Mouse (Mus musculus) layer of hippocampus, adult 9-11 months (tissue): ENCODE results near the gene Ace2.
A peak's percentile ranks its signal among the peaks of the same experiment; 100 is the strongest.

Source experiments
- DNase-seq: peaks from one replicate; pipeline ENCODE4 v3.0.0; 2022

Gene Ace2

DNA sequence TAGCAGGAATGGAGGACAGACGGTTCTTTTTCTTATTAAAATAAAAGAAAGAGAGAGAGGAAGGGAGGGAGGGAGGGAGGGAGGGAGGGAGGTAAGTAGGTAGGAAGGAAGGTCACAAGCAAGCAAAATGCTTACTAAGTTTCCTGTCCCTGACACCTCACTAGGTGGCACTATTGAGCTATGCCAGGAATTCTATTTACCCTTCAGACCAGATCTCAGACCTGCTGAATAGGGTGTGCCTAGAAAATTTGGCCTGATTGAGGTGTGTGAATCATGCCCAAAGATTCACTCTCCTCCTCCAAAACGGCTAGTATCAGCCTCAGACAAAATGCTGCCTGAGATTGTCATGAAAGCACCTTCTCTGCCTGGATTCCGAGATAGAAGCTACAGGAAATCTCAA lies 44.7 kb downstream of the Ace2 start:
- peak; percentile 17 for DNase-seq

DNA sequence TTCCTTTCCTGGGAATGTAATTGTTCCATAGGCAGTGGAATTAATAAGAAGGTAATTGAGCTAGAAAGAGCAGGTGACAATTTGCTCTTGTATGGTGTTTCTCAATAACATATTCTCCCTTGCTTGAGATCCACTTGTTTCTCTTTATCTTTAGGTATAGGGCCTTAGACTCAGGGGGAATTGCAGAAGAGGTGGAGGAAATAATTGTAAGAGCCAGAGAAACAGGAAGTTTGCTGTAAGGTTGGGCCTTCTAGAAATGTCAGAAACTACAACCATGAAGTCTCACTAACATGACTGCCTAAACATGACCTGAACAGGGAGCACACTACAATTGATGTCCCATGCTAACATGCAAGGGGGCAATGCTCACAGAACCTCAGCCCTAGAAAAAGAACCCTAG lies 50.7 kb downstream of the Ace2 start:
- DNase-seq = no peak

DNA sequence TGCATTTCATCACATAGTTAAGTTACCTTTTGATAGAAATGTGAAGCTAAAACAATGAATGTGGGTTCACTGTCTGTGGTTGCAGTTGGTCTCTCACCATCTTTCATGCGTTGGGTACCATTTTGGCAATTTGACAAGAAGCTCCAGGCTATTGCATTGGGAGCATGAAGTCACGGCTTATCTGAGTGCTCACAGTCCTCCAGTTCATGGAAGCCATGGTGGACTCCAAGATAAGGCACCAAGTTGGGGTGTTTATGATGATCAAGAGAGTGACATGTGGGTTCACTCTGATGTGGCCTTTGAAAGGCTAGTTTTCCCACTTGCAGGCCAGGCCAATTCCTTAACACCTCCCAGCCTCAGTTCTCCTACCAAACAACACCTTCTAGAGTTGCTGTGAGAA lies 58.5 kb downstream of the Ace2 start:
- no peak for DNase-seq

DNA sequence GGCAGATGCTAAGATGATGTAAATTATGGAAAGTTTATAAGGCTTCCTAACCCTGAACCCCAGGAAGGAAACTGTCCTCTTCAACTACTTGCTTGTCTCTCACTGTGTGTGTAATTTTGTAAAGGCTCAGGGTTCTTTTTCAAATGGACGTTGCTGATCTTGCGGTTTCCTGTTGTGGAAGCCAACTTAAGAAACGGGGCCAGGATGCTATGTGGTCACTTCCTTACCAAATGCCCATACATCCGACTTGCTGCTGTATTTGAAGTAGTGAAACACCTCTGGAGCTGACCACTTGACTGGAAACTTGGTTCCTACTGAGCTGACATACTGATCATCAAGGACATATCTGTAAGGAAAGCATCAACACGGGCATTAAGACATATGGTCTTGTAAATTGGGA lies 61.4 kb downstream of the Ace2 start:
- DNase-seq = no peak

GRCm38 (mm10) chrX:164221989-164222388 lies 82.9 kb downstream of the Ace2 start:
- no peak for DNase-seq

DNA sequence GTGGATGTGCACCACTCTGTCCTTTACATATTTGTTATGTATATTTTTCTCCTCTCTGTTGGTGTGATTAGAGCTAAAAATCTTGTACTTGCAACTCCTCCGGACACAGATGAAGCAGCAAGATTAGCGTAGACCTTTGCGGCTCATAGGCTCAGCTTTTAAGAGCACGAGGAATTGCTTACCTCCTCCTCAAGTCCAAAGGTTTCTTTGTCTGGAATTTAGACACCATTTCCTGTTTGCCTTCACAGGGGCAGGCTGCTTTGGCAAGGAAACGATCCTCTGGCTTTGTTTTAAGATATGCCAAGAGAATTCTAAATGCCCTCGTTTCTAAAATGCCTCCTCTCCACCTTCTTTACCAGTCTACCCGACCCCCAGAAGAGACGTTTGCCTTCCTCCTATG lies 94.2 kb downstream of the Ace2 start:
- no peak for DNase-seq
